Mouse (Mus musculus): Measurements from ENCODE around the gene Wfikkn1. TPM values are rescaled to one million over a fixed set of nuclear protein-coding genes. Genes with fewer than 3 reads are reported as not detected.

Gene Wfikkn1
- total RNA-seq (2014; fragmentation: Nextera tagmentation) (2.1 TPM in 1 of 2 replicates, not detected in the other), total RNA-seq (2017) (1.1 and 1.3 TPM in 2 replicates)

DNA sequence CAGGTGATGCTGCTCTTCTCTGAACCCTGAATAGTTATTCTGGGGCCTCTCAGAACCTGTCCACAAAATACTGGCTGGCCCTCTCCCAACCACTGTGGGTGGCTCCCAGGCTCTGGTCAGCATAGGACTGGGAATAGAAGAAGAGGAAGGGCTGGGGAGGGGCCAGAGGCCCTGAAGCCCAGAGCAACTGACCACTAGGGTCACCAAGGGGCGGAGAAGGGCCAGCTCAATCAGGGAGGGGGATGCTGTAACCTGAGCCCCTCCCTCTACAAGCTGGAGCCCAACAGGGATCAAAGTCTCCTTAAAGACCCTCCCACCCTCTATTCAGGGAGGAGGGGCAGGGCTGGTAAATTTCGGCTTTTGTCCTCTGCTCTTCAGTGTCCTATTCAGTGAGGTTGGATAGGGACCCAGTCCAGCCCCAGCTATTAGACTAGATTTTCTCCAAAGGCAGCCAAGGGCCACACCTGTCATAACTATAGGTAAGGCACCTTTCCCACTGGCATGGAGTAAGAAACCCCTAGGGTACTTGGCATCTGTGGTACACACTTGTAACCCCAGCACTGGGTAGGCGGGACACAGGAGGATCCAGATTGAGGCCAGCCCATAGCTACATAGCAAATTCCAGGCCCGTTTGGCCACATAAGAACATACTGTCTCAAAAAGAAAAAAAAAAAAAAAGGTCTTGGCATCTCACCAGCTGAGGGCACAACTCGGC, at the start of gene Wfikkn1:
Wfikkn1 (minus strand) TSS at position 663 of the 715 bp plus-strand sequence.
- ATAC-seq (replicated peaks; ENCODE audit: poor library complexity, severe bottlenecking), result no peak

DNA sequence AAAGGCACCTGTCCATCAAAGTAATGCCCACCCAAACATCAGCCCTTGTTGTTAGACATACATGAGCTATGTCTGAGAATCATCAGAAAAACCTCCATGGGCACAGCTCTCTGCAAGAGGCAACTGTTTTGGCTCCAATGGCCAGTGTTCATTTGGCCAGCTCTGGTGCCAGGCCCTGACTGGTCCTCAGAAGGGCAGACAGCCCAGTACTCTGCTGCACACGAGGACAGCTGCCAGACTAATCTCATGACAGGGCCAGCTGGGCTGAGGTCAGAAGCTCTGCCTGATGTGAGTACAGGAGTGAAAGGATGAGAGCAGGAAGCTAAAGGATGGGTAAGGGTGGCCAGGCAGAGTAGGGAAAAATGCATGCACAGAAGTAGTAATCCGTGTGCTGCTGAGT, 44.7 kb upstream of the Wfikkn1 start:
- no peak for ATAC-seq (replicated peaks; ENCODE audit: poor library complexity, severe bottlenecking)

DNA sequence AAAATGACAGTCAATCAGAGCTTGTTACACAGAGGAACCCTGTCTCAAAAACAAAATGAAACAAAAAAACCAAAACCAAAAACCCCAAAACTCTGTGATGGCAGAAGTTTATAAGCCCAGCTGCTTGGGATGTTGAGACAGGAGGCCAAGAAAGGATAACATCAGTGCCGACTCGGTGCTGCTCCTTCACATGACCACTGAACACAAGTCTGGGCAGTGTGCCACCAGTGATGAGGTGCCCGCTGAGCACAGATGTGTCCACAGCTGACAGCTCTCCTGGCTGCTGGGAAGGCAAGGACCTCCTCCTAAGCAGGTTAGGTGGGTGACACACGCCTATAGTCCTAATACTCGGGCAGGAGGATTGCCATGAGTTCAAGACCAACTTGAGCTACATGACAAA, 41.5 kb upstream of the Wfikkn1 start:
- no peak for ATAC-seq (replicated peaks; ENCODE audit: poor library complexity, severe bottlenecking)

DNA sequence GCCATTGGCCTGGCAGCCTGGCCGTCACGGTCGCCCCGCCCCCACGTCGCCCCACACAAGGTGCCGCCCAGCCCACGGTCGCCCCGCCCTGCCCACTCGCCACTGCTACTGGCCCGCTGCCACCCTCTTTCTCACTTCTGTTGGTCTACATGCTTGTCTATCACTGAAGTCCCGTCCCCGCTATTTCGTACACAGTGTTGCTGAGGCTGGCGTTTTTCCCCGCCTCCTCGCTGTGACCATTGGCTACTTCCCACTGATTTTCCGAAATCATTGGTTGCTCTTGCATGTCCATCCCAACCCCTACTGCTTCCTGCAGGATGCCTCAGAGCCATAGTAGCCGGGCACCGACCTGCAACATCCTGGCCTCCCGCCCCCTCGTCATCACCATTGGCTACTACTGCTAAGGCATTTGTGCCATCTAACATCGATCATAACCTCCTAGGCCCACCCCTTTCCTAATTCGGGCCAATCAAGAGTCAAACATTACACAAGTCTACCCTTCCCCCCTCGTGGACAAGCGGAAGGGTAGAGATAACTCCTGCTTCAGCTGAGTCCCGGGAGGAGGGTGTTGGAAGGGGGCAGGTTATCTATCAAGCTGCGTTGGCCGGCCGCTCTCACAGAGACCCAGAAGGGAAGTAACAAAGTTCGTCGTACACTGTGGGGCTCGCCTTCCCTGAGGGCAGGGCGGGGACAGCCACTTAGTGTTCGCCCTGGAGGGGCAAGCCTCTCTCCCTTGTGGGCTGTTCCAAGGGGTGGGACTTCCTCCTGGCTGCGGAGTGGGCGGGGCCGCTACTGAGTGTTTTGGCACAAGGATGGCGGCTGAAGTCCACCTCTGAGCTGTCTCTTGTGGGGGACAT, 39.4 kb upstream of the Wfikkn1 start:
- ATAC-seq (replicated peaks; ENCODE audit: poor library complexity, severe bottlenecking), result peak; percentile 88

DNA sequence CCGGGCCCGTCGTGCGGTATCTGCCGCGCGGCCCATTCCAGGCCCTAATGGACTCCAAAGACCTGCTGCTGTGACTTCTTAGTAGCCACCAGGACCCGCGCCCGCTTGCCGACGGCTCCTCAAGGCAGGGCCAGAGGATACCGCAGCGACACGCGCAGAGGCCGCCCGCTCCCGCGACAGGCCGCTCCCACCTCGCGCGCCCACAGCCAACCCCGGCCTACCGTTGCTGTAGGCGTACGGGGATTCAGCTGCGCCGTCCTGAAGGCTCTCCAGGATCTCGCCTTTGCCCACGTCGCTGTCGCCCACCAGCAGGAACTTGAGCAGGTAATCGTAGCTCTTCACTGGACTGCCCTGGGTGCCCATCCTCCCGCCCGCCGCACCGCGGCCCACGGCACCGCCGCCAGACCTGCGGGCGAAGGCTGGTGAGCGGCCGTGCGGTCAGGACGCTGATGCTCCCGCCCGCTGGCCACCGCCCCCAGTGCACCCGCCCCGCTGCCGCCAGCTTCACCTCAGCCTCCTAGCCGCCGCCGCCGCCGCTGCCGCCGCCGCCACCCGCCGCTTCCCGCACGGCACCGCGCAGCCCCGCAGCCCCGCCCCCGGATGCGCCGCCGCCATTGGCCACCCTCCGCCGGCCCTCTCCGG, 38.6 kb upstream of the Wfikkn1 start, which contains the start of gene Rab40c:
Rab40c (minus strand) TSS at position 584 of the 642 bp plus-strand sequence.
- ATAC-seq (replicated peaks; ENCODE audit: poor library complexity, severe bottlenecking), result no peak

DNA sequence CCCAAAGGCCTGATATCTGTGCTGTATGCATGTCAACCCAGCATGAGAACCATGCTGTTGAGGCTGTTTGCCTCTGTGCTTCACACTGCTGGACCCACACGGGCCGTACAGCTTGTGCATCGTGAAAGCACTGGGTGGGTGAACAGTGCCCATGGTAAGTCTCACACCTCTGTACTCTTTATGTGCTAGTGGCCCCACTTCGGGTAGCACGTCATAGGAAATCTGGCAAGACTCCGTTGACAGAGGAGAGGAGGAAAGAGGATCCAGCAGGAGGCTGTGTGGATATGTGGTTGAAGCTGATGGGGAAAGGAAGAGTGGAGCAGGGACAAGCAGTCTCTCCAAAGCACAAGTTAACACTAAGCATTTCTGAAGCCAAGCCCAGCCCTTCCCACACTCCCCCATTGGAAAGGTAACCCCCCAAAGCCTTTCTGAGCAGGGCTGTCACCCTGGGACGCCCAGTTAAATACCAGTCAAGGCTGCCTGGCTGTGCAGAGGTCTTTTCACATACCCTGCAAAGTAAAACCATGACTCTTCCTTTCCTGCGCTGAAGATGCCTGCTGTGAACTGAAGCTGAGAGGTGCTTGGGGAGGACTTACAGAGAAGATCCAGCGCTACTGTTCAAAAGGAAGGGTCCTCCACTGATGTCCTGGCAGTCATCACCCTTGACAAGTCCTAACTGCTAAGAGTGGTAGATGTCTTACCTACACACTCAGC, 37.5 kb upstream of the Wfikkn1 start:
- no peak for ATAC-seq (replicated peaks; ENCODE audit: poor library complexity, severe bottlenecking)

DNA sequence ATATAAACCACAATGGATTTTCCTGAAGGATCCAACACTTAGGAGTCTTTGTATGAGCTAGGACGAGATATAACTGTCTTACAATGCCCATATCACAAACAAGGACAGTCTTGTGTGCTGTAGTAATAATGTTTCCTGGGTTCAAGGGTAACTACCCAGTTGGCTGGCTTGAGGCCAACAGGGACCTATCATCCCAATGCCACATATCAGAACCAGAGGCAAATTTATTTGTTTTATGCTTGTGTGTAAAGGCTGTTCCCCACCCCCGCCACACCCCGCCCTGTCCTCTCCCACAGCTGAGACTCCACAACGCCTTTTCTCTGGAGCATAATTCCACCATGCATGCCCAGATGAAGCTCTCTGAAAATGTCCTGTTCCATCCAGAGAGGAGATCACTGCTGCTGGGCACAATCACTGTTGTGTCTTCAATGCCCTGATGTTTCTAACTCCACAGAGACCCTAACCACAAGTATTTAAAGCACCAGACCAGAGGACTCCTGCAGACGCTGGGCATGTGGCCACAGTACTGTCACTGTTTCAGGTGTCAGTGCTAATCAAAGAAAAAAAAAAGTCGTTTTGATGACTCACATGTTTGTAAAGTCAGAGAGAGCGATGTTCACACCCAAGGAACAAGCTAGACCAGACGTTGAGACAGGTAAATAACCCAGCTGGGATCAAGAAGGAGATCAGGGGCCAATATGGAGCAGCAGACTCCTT, 36.4 kb upstream of the Wfikkn1 start:
- ATAC-seq (replicated peaks; ENCODE audit: poor library complexity, severe bottlenecking), result no peak

DNA sequence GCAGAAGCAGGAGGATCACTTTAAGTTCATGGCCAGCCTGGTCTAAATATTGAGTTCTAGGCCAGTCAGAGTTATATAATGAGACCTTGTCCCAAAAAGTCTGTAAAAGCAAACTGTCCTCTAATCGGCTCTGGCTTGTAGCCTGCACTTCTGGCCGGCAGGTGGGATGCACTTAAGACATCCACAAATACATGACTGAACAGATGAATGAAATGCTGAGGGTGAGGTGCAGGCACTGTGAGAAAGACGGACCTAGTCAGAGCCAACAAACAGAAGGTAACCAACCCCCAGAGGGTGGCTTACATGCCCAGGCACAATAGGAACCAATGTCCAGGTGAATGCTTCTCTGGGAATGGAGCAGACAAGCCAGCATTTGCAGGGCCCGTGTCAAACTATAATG, 33.6 kb upstream of the Wfikkn1 start:
- no peak for ATAC-seq (replicated peaks; ENCODE audit: poor library complexity, severe bottlenecking)

DNA sequence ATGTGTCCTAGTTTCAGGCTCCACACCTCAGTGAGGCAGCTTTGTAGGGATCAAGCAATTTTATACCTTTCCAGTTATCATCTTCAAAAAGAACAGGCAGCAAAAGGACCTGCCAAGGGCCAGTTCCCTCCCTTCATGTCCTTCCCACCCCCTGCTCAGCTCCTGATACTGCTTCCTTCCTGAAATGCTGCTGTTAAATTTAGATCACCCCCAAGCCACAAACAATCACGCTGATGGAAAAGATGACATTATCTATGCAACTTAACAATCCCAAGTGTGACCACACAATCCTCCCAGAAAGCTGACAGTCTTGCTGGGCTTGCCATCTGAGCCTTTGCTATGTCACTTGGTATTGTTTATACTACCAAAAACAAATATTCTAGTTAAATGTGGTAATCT, 33.2 kb upstream of the Wfikkn1 start:
- peak; percentile 67 for ATAC-seq (replicated peaks; ENCODE audit: poor library complexity, severe bottlenecking)

DNA sequence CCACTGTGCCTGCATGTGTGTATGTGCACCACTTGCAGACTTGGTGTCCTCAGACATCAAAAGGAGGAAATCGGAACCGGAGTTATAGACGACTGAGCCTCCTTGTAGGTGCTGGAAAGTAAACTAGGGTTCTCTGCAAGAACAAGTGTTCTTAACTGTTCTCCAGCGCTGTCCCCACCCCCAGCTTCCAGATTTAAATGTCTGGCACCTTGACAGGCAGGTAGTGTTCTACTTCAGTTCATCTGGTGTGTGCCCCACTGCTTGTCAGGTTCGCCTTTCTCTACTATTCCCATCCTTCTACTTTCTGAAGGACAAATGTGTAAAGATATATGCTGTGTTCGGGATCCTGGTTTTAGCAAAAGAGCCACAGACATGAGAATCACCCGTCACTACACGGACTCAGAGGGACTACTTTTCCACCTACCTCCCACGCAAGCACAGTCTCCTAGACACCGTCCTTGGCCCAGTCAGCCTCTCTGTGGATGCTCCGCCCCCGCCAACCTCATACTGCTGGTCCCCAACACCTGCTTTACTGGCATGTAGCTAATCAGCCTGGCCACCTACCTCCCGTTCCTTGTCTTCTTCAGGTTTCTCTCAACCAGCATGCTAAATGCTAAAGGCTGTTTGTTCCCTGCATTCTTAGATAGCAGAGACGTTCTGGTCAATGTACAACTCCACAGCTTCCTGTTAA, 32.7 kb upstream of the Wfikkn1 start:
- ATAC-seq (replicated peaks; ENCODE audit: poor library complexity, severe bottlenecking), result no peak

DNA sequence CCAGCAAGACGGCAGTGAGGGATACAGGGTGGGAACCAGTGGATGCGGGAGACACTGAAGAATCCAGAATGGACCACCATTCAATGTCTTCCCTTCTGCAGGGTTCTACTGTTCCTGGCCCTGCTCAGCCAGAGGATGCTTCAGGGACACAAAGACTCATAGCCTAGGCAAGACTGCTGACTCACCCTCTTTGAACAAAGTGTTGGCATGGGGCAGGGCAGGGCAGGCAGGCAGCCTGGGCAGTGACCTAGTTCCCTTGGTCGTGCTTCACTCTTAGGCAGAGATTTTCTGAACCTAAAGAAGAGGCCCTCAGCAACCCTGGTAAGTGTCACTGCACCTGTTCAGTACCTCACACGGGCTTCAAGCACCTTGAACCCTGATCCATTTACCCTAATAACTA, 31.2 kb upstream of the Wfikkn1 start:
- no peak for ATAC-seq (replicated peaks; ENCODE audit: poor library complexity, severe bottlenecking)

DNA sequence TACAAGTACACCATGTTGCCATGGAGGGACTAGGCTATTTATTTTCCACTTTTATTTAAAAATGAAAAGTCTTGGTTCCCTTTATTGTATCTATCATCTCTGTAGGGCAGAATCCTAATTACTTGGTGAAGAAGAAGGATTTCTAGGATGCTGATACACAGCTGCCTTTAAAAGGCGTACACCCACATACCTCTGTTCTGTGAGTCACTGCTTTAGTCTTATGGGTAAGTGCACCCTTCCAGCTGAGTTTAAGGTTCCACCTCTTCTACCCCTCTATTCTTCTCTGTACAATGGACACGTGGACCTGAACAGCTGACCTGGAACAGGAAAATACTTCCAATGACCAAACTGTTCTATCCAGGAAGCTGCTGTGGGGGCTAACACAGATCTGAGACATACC, 27.0 kb upstream of the Wfikkn1 start:
- no peak for ATAC-seq (replicated peaks; ENCODE audit: poor library complexity, severe bottlenecking)

DNA sequence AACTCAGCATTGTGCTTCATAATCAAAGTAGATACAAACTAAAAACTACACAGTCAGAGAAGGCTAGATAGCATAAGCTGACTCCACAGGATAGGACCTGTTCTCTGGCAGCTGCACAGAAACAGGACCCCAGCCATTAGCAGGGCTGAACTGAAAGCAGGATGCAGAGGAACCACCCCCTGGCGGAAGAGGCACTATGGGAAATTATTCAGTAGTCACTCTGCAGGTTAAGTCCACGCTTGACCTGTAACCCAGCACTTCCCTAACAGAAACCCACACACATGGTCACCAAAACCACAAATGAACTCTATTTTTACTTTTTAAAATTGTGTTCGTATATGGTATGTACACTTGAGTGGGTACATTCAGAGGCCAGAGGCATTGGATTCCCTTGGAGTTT, 22.4 kb upstream of the Wfikkn1 start:
- no peak for ATAC-seq (replicated peaks; ENCODE audit: poor library complexity, severe bottlenecking)

DNA sequence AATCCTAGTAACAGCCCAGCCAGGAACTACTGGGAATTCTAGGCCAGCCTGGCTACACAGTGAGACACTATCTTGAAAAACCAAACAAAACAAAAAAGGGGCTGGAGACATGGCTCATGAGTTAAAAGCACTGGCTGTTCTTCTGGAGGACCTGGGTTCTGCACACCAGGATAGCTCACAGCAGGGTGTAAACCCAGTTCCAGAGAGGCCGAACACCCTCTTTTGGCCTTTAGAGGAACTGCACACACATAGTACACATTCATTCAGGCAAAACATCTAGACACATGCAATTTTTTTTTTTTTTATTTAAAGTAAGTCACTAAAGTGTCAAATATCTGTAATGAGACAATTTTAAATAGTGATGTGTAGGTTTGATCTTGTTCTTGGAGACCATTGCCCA, 19.5 kb upstream of the Wfikkn1 start:
- no peak for ATAC-seq (replicated peaks; ENCODE audit: poor library complexity, severe bottlenecking)

DNA sequence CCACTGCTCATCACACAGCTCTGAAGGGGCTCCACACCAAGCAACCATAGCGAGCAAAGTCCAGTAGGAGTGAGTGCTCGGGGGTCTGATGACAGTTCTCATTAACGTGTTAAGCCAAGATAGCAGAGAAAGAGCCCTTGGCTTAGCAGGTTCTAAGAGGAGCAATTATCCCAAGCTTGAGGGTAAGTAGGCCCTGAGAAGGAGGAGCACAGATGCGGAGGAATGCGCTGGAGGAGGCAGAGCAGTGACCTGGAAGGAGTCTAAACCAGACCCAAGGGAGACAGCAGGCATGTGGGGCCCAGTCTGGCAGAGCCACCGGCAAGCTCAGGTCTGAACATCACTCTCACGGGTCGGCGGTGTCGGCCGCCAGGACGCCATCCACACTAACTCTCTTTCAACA, 15.2 kb upstream of the Wfikkn1 start:
- no peak for ATAC-seq (replicated peaks; ENCODE audit: poor library complexity, severe bottlenecking)

DNA sequence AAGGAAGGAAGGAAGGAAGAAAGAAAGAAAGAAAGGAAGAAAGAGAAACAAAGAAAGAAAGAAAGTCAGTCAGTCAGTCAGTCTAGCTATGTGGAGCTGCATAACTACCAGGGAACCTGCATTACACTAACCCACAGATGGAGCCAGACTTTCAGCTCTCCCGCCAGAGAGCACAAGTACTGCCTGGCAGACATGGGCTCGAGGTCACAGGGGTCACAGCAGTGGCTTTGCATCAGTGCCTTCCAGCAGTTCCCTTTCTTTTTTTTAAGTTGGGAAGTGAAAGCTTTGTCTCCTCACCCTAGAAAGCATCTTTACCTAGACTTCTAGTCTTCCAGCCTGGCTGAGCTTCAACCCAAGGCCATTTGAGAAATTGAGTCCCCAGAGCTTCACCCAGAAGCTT, 14.8 kb upstream of the Wfikkn1 start:
- peak; percentile 27; the same call in 1 of the 2 replicates for ATAC-seq (replicated peaks; ENCODE audit: poor library complexity, severe bottlenecking)

DNA sequence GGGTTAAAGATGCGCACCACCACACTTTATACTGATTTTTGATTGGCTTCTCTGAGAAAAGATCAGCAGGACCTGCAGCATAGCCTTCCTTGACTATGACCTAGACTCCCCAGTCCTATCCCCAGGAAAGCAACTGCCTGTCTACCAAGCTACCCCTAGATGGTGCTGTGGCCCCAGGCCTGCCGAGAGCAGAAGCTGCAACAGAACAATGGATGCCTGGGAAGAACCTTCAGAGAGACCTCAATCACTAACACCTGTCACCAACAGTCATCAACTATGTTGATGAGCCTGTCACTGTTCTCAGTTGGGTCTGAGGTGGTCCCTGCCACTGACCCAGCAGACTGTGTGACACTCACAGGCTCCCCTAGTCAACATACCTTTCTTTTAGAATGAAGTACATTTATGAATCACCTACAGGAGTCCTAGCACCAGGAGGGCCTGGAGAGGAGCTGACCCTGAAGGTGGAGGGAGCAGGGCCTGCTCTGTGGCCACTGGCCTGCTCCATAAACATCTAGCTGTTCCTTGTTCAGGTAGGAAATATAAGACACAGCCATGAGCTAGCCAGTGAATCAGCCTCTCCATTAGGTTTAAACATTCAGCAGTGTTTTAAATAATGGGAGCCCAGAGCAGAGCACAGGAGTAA, 13.4 kb upstream of the Wfikkn1 start:
- peak; percentile 85 for ATAC-seq (replicated peaks; ENCODE audit: poor library complexity, severe bottlenecking)

DNA sequence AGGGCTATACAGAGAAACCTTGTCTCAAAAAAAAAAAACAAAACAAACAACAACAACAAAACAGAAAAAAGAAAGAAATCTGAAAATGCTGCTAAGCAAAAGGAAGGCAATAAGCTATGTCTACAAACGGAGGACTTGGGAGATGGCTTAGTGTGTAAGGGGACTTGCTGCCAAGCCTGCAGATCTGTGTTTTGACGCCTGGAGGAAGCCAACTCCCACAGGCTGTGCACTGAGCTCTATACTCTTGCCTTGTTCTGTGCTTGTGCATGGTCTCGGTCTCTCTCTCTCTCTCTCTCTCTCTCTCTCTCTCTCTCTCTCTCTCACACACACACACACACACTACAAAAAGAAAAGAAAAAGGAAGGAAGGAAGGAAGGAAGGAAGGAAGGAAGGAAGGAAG, 8.2 kb upstream of the Wfikkn1 start:
- no peak for ATAC-seq (replicated peaks; ENCODE audit: poor library complexity, severe bottlenecking)

DNA sequence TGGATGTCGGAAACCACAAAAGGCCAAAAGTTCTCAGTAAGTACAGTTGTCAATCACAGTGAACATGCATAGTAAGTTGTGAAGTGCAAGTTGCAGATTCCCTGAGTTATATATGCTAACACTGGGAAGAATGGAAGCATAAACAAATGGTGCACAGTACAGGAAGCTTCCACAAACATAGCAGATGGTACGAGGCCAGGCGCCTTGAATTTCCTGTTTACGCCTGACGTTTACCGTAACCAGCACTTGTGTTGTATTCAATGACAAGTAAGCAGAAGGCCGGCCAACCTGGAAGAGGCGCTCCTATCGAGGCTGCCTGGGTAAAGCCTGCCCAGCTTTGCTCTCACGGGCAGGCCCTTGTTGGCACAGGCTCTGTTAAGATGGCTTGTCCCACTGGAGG, 6.8 kb upstream of the Wfikkn1 start:
- ATAC-seq (replicated peaks; ENCODE audit: poor library complexity, severe bottlenecking), result no peak

All from granulocyte monocyte progenitor cell, adult 5-6 weeks (primary cell).